Mouse (Mus musculus): ENCODE data around the gene Foxb2. TPM values are rescaled to one million over a fixed set of nuclear protein-coding genes. Genes with fewer than 3 reads are reported as not detected.
"Not testable (repeated sequence)": the region's sequence is repeated elsewhere in the genome, so short reads cannot be mapped to it uniquely, and the experiment has no call there.

Foxb2 gene
- polyA plus RNA-seq, 1 experiment from 2014 or later = not detected

DNA sequence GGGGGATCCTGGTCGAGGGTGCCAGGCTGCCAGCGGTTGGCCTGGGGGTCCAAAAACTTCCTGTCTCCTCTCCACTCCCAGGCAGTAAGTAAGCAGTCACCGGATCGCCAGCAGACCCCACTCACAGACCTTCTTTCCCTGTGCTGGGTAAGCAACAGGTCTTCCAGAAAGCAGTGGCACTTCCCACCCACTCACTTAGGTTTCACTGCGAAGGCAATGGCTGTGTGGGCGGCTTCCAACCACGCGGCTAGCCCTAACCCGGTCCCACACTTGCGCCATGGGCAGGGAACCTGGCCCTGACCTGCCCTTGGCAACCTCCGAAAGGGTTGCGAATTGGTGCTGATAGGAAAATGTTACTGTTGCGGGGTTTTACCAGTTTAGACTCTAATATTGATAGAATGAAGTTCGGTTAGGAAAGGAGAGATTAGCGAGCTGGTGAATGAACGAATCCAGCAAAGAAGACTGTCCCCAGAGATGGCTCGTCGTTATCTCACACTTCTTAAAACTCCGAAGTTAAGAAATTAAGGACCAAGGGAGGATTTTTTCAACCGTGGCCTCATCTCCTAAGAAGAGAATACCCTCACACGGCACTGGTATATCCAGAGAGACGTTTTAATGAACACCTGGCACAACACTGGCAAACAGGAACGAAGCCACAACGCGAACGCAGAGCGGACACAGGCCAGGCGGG lies 3.0 kb downstream of the Foxb2 start:
- Histone ChIP-seq H3K9me3 (replicated peaks) (no peaks in the 10 kb centered on the region), H3K36me3 (no peaks in the 10 kb centered on the region), H3K4me1 (peaks cover 21% of the 10 kb centered on the region), H3K4me3 (no peak overlapping the region), H3K27me3 (replicated peaks) (peaks cover 92% of the 10 kb centered on the region), H3K9ac (no peak overlapping the region), H3K4me2 (no peak overlapping the region), H3K27ac (no peak overlapping the region)
- no peak for ATAC-seq
- 3% methylated on average over 28 of the region's 28 CpGs for WGBS (ENCODE audit: insufficient replicate concordance)

GRCm38 (mm10) chr19:16868534-16868933 lies 5.1 kb downstream of the Foxb2 start:
- H3K9ac ChIP-seq = no peak overlapping the region
- no peak overlapping the region for H3K27ac ChIP-seq
- no peaks in the 10 kb centered on the region for H3K9me3 ChIP-seq (replicated peaks)
- no peak overlapping the region for H3K4me2 ChIP-seq
- no peak overlapping the region for H3K4me3 ChIP-seq
- 27% methylated on average over 5 of the region's 5 CpGs for WGBS (ENCODE audit: insufficient replicate concordance)
- H3K4me1 ChIP-seq = peaks cover 15% of the 10 kb centered on the region
- no peak for ATAC-seq
- peaks cover 77% of the 10 kb centered on the region for H3K27me3 ChIP-seq (replicated peaks)
- H3K36me3 ChIP-seq = no peaks in the 10 kb centered on the region

- Histone ChIP-seq H3K4me3 (no peak overlapping the region), H3K27ac (no peak overlapping the region), H3K27me3 (replicated peaks) (peaks cover 6% of the 10 kb centered on the region), H3K36me3 (no peaks in the 10 kb centered on the region), H3K4me2 (no peak overlapping the region), H3K9ac (no peak overlapping the region), H3K9me3 (replicated peaks) (no peaks in the 10 kb centered on the region), H3K4me1 (no peaks in the 10 kb centered on the region)
- no peak for ATAC-seq
- 44% methylated on average over 4 of the region's 4 CpGs for WGBS (ENCODE audit: insufficient replicate concordance)
These were observed 15.0 kb downstream of the Foxb2 start for GRCm38 (mm10) chr19:16858646-16859045.

DNA sequence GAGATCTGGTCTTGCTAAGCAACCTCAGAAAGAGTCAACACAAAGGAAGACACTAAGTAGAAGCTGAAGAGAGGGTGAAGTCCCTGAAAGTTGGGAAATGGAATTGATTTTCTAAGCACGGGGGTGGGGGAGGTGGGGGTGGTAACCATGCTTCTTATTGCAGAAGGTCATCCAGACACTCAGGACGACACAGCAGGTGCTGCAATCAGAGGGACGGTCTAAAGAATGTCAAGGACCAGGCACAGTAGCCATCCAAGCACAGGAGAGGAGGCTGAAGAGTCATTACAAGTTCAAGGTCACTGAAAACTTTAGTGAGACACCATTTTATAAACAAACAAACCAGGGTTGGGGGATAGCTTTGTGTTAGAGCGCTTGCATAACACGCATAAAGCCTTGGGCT lies 16.9 kb downstream of the Foxb2 start:
- no peaks in the 10 kb centered on the region for H3K4me1 ChIP-seq
- no peaks in the 10 kb centered on the region; the same call in 1 of the 2 replicates for H3K27me3 ChIP-seq (replicated peaks)
- ATAC-seq = no peak
- H3K4me3 ChIP-seq = no peak overlapping the region
- no peak overlapping the region for H3K9ac ChIP-seq
- H3K9me3 ChIP-seq (replicated peaks) = no peaks in the 10 kb centered on the region
- H3K27ac ChIP-seq = no peak overlapping the region
- H3K36me3 ChIP-seq = no peaks in the 10 kb centered on the region
- WGBS (ENCODE audit: insufficient replicate concordance) = 63% methylated on average over 5 of the region's 5 CpGs
- H3K4me2 ChIP-seq = no peak overlapping the region

DNA sequence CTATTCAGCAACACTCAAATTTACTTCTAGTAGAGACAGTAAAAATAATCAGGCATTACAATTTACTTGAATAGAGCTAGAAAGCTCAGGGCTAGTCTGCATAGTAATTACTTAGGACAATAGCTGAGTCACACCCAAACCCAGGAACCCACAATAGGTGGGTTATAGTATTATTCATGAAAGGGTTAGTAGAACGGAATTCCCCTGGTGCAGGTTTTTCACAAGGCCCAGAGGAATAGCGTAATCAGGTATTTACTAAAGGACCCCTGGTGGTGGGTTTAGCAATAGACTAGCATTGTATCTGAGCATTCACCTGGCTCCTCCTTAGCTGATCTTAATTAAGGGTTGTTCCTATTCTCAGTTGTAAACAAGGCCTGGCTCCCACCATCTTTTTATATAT lies 29.5 kb downstream of the Foxb2 start:
- H3K4me2 ChIP-seq; H3K4me3 ChIP-seq; H3K27ac ChIP-seq; H3K4me1 ChIP-seq; H3K36me3 ChIP-seq; H3K27me3 ChIP-seq (replicated peaks); H3K9ac ChIP-seq; H3K9me3 ChIP-seq (replicated peaks); ATAC-seq: not testable (repeated sequence)
- WGBS (ENCODE audit: insufficient replicate concordance) = 86% methylated on average over 2 of the region's 2 CpGs

GRCm38 (mm10) chr19:16841516-16842249 lies 31.9 kb downstream of the Foxb2 start:
- no peak overlapping the region for H3K9ac ChIP-seq
- no peak overlapping the region for H3K4me3 ChIP-seq
- no peak overlapping the region for H3K4me2 ChIP-seq
- H3K9me3 ChIP-seq (replicated peaks) = no peaks in the 10 kb centered on the region
- H3K36me3 ChIP-seq = no peaks in the 10 kb centered on the region
- no peaks in the 10 kb centered on the region for H3K27me3 ChIP-seq (replicated peaks)
- 48% methylated on average over 9 of the region's 9 CpGs for WGBS (ENCODE audit: insufficient replicate concordance)
- ATAC-seq = no peak
- no peaks in the 10 kb centered on the region for H3K4me1 ChIP-seq
- H3K27ac ChIP-seq = no peak overlapping the region

DNA sequence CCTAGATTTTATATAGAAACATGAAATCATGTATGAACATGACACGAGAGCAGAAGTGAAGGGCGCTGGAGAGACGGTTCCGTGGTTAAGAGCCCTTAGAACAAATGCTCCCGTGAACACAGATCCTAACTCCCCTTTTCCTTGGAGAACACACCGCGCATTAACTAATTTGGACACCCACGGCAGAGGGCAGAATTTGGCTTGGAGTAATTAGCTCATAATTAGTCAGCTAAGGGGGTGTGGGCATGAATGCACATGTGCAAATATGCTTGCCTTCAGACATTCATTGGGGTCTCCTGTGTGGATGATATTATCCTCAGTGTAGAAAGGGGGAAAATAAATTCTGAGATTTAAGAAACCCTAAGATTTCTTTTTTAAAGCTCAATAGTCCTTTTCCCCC lies 32.6 kb downstream of the Foxb2 start:
- ATAC-seq = no peak
- no peak overlapping the region for H3K4me3 ChIP-seq
- H3K9me3 ChIP-seq (replicated peaks) = no peaks in the 10 kb centered on the region
- H3K4me1 ChIP-seq = no peaks in the 10 kb centered on the region
- no peaks in the 10 kb centered on the region for H3K36me3 ChIP-seq
- H3K9ac ChIP-seq = no peak overlapping the region
- no peak overlapping the region for H3K4me2 ChIP-seq
- 80% methylated on average over 8 of the region's 8 CpGs for WGBS (ENCODE audit: insufficient replicate concordance)
- H3K27me3 ChIP-seq (replicated peaks) = no peaks in the 10 kb centered on the region
- H3K27ac ChIP-seq = no peak overlapping the region

DNA sequence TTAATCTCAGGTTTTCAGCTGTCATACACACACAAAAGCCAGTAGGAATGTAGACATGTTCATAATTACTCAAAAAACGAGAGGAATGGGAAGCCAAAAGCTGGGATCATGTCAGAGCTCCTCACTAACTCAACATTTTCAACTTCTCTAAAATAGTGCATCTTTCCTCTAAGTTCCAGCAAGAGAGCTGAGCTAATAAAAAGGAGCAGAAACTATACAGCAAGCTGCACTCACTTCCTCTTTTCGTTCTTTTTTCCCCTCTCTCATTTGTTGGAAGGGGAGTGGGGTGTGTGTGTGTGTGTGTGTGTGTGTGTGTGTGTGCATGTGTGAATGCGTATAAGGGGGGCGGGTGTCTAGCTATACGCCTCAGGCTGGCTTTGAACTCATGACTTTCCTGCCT lies 45.9 kb downstream of the Foxb2 start:
- Histone ChIP-seq H3K4me2 (no peak overlapping the region), H3K4me3 (no peak overlapping the region), H3K27ac (no peak overlapping the region), H3K9me3 (replicated peaks) (no peaks in the 10 kb centered on the region), H3K27me3 (replicated peaks) (no peaks in the 10 kb centered on the region), H3K9ac (no peak overlapping the region), H3K36me3 (no peaks in the 10 kb centered on the region), H3K4me1 (no peaks in the 10 kb centered on the region)
- ATAC-seq = no peak
- WGBS (ENCODE audit: insufficient replicate concordance) = 51% methylated on average over 5 of the region's 5 CpGs

- Histone ChIP-seq H3K27me3 (replicated peaks) (no peaks in the 10 kb centered on the region), H3K4me1 (no peaks in the 10 kb centered on the region), H3K36me3 (no peaks in the 10 kb centered on the region), H3K4me3 (no peak overlapping the region), H3K9me3 (replicated peaks) (no peaks in the 10 kb centered on the region), H3K9ac (no peak overlapping the region), H3K4me2 (no peak overlapping the region), H3K27ac (no peak overlapping the region)
- ATAC-seq = no peak
- WGBS (ENCODE audit: insufficient replicate concordance) = 57% methylated on average over 5 of the region's 5 CpGs
These were observed 48.4 kb downstream of the Foxb2 start for GRCm38 (mm10) chr19:16825228-16825627.

Other genes starting within 250 kb of the Foxb2 start
- 10.0 and 10.8 TPM in 2 replicates for gene Vps13a, start 92.9 kb downstream of the Foxb2 start, polyA plus RNA-seq (2016; fragmentation: Nextera tagmentation; extraction: Ambion mirVana)
- gene Prune2, start 82.3 kb upstream of the Foxb2 start, polyA plus RNA-seq (2016; fragmentation: Nextera tagmentation; extraction: Ambion mirVana) = 0.95 and 0.96 TPM in 2 replicates